Mouse (Mus musculus): ENCODE data around the gene Lclat1.

The Lclat1 gene

GRCm38 (mm10) chr17:73096484-73096883 lies 11.3 kb upstream of the Lclat1 start:
- no peaks in the 10 kb centered on the region for H3K36me3 ChIP-seq (ENCODE audit: insufficient read depth, low read length)
- no peak overlapping the region for H3K4me3 ChIP-seq (replicated peaks; ENCODE audit: low read length)
- H3K27me3 ChIP-seq (ENCODE audit: insufficient read depth, low read length): no peaks in the 10 kb centered on the region
- H3K4me1 ChIP-seq (replicated peaks; ENCODE audit: low read depth, low read length): peaks cover 2% of the 10 kb centered on the region; the same call in 1 of the 2 replicates
- TF ChIP-seq CTCF (conservative IDR thresholded peaks at IDR 0.05; ENCODE audit: low read length) (peak; percentile 60), NANOG (IDR thresholded peaks at IDR 0.05; ENCODE audit: borderline replicate concordance, low read length) (no peak), POU5F1 (IDR thresholded peaks at IDR 0.05; ENCODE audit: borderline replicate concordance, low read length) (no peak)
- peaks cover 4% of the 10 kb centered on the region for H3K9me3 ChIP-seq (ENCODE audit: low read length)

- Histone ChIP-seq H3K36me3 (ENCODE audit: insufficient read depth, low read length) (no peaks in the 10 kb centered on the region), H3K4me3 (replicated peaks; ENCODE audit: low read length) (no peak overlapping the region), H3K9me3 (ENCODE audit: low read length) (peaks cover 6% of the 10 kb centered on the region), H3K4me1 (replicated peaks; ENCODE audit: low read depth, low read length) (peaks cover 14% of the 10 kb centered on the region), H3K27me3 (ENCODE audit: insufficient read depth, low read length) (no peaks in the 10 kb centered on the region)
- TF ChIP-seq POU5F1 (IDR thresholded peaks at IDR 0.05; ENCODE audit: borderline replicate concordance, low read length) (no peak), CTCF (conservative IDR thresholded peaks at IDR 0.05; ENCODE audit: low read length) (no peak), NANOG (IDR thresholded peaks at IDR 0.05; ENCODE audit: borderline replicate concordance, low read length) (no peak)
Measured at GRCm38 (mm10) chr17:73098636-73099035, 9.1 kb upstream of the Lclat1 start.

- TF ChIP-seq CTCF (conservative IDR thresholded peaks at IDR 0.05; ENCODE audit: low read length) (no peak), NANOG (IDR thresholded peaks at IDR 0.05; ENCODE audit: borderline replicate concordance, low read length) (no peak), POU5F1 (IDR thresholded peaks at IDR 0.05; ENCODE audit: borderline replicate concordance, low read length) (no peak)
- Histone ChIP-seq H3K27me3 (ENCODE audit: insufficient read depth, low read length) (0 out of 2 replicates have a peak, but pooled peaks cover under 1% of the 10 kb centered on the region), H3K4me1 (replicated peaks; ENCODE audit: low read depth, low read length) (peaks cover 22% of the 10 kb centered on the region), H3K4me3 (replicated peaks; ENCODE audit: low read length) (no peak overlapping the region), H3K9me3 (ENCODE audit: low read length) (peaks cover 6% of the 10 kb centered on the region), H3K36me3 (ENCODE audit: insufficient read depth, low read length) (no peaks in the 10 kb centered on the region)
Measured at GRCm38 (mm10) chr17:73100396-73100795, 7.4 kb upstream of the Lclat1 start.

- peaks cover 27% of the 10 kb centered on the region for H3K4me1 ChIP-seq (replicated peaks; ENCODE audit: low read depth, low read length)
Measured at GRCm38 (mm10) chr17:73102538-73102937, 5.2 kb upstream of the Lclat1 start.

GRCm38 (mm10) chr17:73108170-73108887 lies 544 bp downstream of the Lclat1 start:
- Histone ChIP-seq H3K27me3 (ENCODE audit: insufficient read depth, low read length) (peaks cover 14% of the 10 kb centered on the region), H3K9me3 (ENCODE audit: low read length) (no peaks in the 10 kb centered on the region), H3K4me3 (replicated peaks; ENCODE audit: low read length) (peak overlapping the region; percentile 90), H3K4me1 (replicated peaks; ENCODE audit: low read depth, low read length) (peaks cover 43% of the 10 kb centered on the region), H3K36me3 (ENCODE audit: insufficient read depth, low read length) (no peaks in the 10 kb centered on the region)
- TF ChIP-seq CTCF (conservative IDR thresholded peaks at IDR 0.05; ENCODE audit: low read length) (no peak), NANOG (IDR thresholded peaks at IDR 0.05; ENCODE audit: borderline replicate concordance, low read length) (no peak), POU5F1 (IDR thresholded peaks at IDR 0.05; ENCODE audit: borderline replicate concordance, low read length) (no peak)

More at GRCm38 (mm10) chr17:73102538-73102937, 5.2 kb upstream of the Lclat1 start:
- H3K36me3 ChIP-seq (ENCODE audit: insufficient read depth, low read length): no peaks in the 10 kb centered on the region
- no peak overlapping the region for H3K4me3 ChIP-seq (replicated peaks; ENCODE audit: low read length)
- 0 out of 2 replicates have a peak, but pooled peaks cover 4% of the 10 kb centered on the region for H3K27me3 ChIP-seq (ENCODE audit: insufficient read depth, low read length)
- H3K9me3 ChIP-seq (ENCODE audit: low read length): peaks cover 6% of the 10 kb centered on the region
- TF ChIP-seq NANOG (IDR thresholded peaks at IDR 0.05; ENCODE audit: borderline replicate concordance, low read length) (peak; percentile 67; the same call in 1 of the 2 replicates), POU5F1 (IDR thresholded peaks at IDR 0.05; ENCODE audit: borderline replicate concordance, low read length) (no peak)

GRCm38 (mm10) chr17:73108888-73109259 lies 1.1 kb downstream of the Lclat1 start:
- no peaks in the 10 kb centered on the region for H3K9me3 ChIP-seq (ENCODE audit: low read length)
- TF ChIP-seq NANOG (IDR thresholded peaks at IDR 0.05; ENCODE audit: borderline replicate concordance, low read length) (no peak), CTCF (conservative IDR thresholded peaks at IDR 0.05; ENCODE audit: low read length) (no peak), POU5F1 (IDR thresholded peaks at IDR 0.05; ENCODE audit: borderline replicate concordance, low read length) (no peak)
- peaks cover 14% of the 10 kb centered on the region for H3K27me3 ChIP-seq (ENCODE audit: insufficient read depth, low read length)

GRCm38 (mm10) chr17:73112128-73112527 lies 4.3 kb downstream of the Lclat1 start:
- Histone ChIP-seq H3K4me1 (replicated peaks; ENCODE audit: low read depth, low read length) (peaks cover 43% of the 10 kb centered on the region), H3K36me3 (ENCODE audit: insufficient read depth, low read length) (no peaks in the 10 kb centered on the region), H3K9me3 (ENCODE audit: low read length) (no peaks in the 10 kb centered on the region), H3K27me3 (ENCODE audit: insufficient read depth, low read length) (peaks cover 10% of the 10 kb centered on the region), H3K4me3 (replicated peaks; ENCODE audit: low read length) (no peak overlapping the region)
- TF ChIP-seq CTCF (conservative IDR thresholded peaks at IDR 0.05; ENCODE audit: low read length): no peak
- TF ChIP-seq POU5F1 (IDR thresholded peaks at IDR 0.05; ENCODE audit: borderline replicate concordance, low read length): no peak
- no peak for TF ChIP-seq NANOG (IDR thresholded peaks at IDR 0.05; ENCODE audit: borderline replicate concordance, low read length)

More at GRCm38 (mm10) chr17:73108888-73109259, 1.1 kb downstream of the Lclat1 start:
- no peaks in the 10 kb centered on the region for H3K36me3 ChIP-seq (ENCODE audit: insufficient read depth, low read length)
- peaks cover 48% of the 10 kb centered on the region for H3K4me1 ChIP-seq (replicated peaks; ENCODE audit: low read depth, low read length)
- H3K4me3 ChIP-seq (replicated peaks; ENCODE audit: low read length): peak overlapping the region; percentile 90

- peaks cover 38% of the 10 kb centered on the region for H3K4me1 ChIP-seq (replicated peaks; ENCODE audit: low read depth, low read length)
- TF ChIP-seq NANOG (IDR thresholded peaks at IDR 0.05; ENCODE audit: borderline replicate concordance, low read length) (no peak; the same call in 1 of the 2 replicates), POU5F1 (IDR thresholded peaks at IDR 0.05; ENCODE audit: borderline replicate concordance, low read length) (no peak), CTCF (conservative IDR thresholded peaks at IDR 0.05; ENCODE audit: low read length) (no peak)
Measured at GRCm38 (mm10) chr17:73112601-73113000, 4.8 kb downstream of the Lclat1 start.

More at GRCm38 (mm10) chr17:73112601-73113000, 4.8 kb downstream of the Lclat1 start:
- Histone ChIP-seq H3K9me3 (ENCODE audit: low read length) (no peaks in the 10 kb centered on the region), H3K27me3 (ENCODE audit: insufficient read depth, low read length) (peaks cover 10% of the 10 kb centered on the region), H3K36me3 (ENCODE audit: insufficient read depth, low read length) (no peaks in the 10 kb centered on the region), H3K4me3 (replicated peaks; ENCODE audit: low read length) (no peak overlapping the region)

All from E14TG2a.4 (cell line).